Mouse (Mus musculus): ENCODE results near the gene 1110002E22Rik.

DNA sequence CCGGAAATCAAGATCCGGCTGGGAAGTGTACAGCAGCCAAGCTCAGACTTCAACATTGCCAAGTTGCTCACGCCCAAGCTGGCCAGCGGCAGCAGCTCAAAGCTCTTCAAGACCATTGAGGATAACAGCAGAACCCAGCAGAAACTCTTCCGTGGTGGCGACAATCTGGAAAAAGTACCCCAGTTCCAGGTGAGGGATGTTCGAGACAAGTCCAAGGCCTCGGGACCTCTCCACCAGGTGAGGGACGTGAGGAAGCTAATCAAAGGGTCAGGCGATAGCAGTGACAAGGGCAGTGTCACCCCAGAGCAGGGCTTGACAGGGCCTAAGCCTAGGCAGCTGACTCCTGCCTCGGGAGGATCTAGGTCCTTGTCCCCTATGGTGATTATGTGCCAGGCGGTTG, 3.3 kb downstream of the 1110002E22Rik start:
- no peak for TF ChIP-seq CTCF (IDR thresholded peaks at IDR 0.05; ENCODE audit: control insufficient read depth, insufficient read depth, low read length)
- no peak for TF ChIP-seq POLR2A (IDR thresholded peaks at IDR 0.05; ENCODE audit: borderline replicate concordance, control insufficient read depth, low read depth, low read length)

All from bone marrow, adult 2 months (tissue).